Mouse (Mus musculus) cortical plate, adult 2 months (tissue): ENCODE data around the gene Slc7a4.

ENCODE experiments used
- CTCF ChIP-seq: fragments of 200-500 bp; IDR thresholded peaks from 2 replicates; pipeline ENCODE4 v1.5.1; 2011; ENCODE audit warnings: mild to moderate bottlenecking, control low read depth, low read length; ENCODE audit not compliant: insufficient read depth; ENCODE audit errors: extremely low read depth
- POLR2A ChIP-seq: fragments of 200-500 bp; IDR thresholded peaks from 2 replicates; pipeline ENCODE4 v1.6.1; 2011; ENCODE audit warnings: mild to moderate bottlenecking, low read length, control low read depth; ENCODE audit not compliant: insufficient read depth; ENCODE audit errors: extremely low read depth

DNA sequence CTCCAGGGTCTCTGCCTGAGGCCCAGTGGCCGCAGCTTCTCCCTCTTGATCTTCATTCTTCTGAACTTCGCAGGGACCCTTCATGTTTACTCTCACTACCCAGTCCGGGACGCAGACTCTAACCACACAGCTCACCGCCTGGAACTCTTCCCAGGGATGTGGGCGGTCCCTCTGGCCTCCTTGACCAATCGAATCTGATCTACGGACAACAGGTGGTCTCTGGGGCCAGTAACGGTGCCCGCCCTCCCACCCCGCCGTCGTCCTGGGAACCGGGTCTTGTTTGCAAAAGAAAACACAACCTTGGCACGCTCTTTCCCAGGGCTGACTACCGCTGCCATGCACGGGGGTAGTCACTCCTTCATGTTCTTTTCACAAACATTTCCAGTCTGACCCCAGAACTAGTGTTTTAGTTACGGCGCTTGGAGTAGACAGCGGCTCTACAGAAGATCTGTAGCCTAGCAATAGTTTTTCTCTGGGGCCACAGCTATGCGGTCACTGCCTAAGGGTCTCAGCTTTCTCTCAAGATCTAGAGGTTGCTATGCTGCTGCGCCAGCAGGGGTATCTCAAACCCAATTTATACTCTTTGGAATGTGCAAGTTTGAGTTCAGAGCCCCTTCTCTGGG is 21.8 kb downstream of the Slc7a4 start, which contains the start of gene Lrrc74b:
- TF ChIP-seq CTCF = no peak
- no peak for TF ChIP-seq POLR2A
